Mouse (Mus musculus): ENCODE results near the gene Lmo7.

The Lmo7 gene

GRCm38 (mm10) chr14:101882966-101883365, 153.2 kb downstream of the Lmo7 start:
- DNase-seq, result no peak

DNA sequence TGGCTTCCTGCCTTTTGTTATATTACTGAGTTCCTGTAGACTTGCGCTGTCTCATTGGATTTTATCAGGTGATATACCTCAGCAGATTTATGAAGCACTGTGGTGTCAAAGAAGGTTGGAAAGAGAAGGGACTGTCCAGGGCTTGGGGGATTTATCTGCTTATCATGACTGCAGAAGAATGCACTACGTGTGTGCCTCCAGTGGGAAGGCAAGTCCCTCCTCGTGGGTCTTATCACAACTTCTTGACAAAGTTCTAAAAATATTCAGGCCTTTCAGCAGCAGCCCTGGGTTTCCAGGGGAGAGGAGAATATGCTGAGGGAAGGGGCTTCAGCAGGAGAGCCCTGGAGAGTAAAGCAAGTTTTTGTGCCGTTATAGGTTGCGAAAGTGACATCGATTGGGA, 154.0 kb downstream of the Lmo7 start:
- no peak for DNase-seq

DNA sequence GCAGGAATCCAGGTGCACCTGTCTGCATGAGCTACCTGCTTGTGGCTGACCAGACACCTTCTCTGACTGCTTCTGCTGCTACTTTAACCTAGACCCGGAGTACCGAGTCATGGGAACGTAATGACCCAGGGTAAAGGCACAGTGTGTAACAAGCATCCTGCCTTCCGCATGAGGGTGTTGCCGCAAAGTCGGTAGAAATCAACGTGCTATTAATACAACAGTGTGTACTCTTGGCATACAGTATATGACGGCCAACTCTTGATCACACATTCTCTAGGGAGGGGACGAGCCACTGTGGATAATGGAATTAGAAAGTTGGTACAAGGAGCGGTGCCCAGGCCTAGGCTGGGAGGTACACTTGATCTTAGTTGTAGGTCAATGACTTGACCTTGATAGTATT, 156.6 kb downstream of the Lmo7 start:
- DNase-seq, result no peak

DNA sequence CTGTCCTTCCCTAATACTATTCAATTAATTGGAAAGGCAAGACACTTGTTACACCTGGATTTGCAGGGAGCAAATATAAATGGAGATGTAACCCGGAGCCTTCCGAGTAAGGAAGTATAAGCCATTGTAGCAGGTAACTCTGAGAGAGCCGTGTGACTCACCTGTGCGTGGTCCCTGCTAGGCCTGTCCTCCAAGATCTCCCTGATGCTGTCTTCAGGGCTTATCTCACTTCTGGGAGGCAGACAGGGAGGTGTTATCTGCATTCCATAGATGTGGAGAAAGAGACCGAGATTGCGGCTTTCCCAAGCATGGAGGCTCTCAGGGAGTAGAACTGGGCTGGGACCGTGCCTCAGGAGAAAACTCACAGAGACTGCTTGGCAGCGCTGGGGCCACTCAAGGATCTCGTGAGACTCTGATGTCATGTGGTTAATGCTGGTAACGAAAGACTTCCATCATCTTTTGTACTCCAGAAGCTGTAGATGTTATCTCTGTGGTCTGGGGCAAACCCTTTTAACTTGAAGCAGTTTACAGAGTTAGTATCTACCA, 162.2 kb downstream of the Lmo7 start:
- DNase-seq, result no peak

GRCm38 (mm10) chr14:101892496-101892895, 162.7 kb downstream of the Lmo7 start:
- no peak for DNase-seq

- DNase-seq, result no peak
Measured at GRCm38 (mm10) chr14:101893215-101893614, 163.5 kb downstream of the Lmo7 start.

- no peak for DNase-seq
Measured at GRCm38 (mm10) chr14:101898250-101898649, 168.5 kb downstream of the Lmo7 start.

GRCm38 (mm10) chr14:101901496-101901895, 171.7 kb downstream of the Lmo7 start:
- DNase-seq, result no peak

GRCm38 (mm10) chr14:101901976-101902375, 172.2 kb downstream of the Lmo7 start:
- DNase-seq, result no peak

DNA sequence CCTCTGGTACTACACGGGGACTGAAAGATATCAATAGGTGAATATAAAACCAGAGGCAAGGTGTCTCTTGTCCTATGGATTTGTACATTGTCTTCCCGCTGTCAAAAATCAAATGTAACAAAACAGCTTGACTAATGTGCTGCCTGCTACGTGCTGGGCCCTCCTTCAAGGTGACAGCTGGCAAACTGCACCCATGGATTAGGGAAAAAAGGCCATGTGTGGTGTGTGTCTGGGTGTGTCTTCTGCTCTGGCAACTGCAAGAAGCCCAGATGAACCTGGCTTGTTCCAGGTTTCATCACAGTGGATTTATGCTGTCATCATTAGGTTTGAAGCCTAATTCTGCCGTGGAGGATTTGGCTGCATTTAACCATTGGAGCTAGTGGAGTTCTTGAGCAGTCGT, 174.0 kb downstream of the Lmo7 start:
- DNase-seq, result no peak

- no peak for DNase-seq
Measured at GRCm38 (mm10) chr14:101911983-101912382, 182.2 kb downstream of the Lmo7 start.

GRCm38 (mm10) chr14:101912392-101912791, 182.6 kb downstream of the Lmo7 start:
- DNase-seq, result no peak

DNA sequence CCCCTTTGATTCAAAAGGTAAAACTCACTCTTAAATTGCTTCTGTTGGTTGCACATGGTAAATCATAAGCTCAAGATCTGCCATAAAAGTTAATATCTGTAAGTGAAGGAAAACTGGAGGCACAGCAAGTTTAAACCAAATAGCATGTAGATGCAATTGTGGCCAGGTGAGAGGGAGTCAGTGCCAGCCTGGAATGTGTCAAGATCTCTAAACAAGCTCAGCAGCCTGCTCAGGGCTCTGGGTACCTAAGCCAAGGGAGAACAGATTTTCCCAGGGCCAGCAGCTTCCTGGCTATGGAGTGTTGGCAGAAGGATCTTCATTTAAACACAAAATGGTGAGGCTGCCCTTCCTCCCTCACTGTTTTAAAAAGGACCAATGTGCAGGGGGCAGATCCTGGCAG, 184.6 kb downstream of the Lmo7 start:
- peak; percentile 50 for DNase-seq

- no peak for DNase-seq
Measured at GRCm38 (mm10) chr14:101915867-101916266, 186.1 kb downstream of the Lmo7 start.

DNA sequence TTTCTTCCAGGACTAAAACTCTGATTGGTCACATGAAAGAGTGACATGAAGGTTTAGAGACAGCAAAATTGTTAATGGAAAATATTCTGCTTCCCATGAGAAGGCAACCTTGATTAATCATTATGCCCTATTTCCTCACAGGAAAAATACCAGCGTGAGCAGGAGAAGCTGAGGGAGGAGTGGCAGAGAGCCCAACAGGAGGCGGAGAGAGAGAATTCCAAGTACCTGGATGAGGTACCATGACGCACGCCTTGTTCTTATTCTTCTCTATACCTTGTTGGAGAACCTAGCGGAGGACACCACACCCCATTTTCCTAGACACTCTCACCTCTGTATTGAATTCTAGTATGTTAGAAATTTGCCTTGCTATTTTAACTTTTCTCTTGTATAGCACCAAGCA, 188.7 kb downstream of the Lmo7 start:
- peak; percentile 76 for DNase-seq

DNA sequence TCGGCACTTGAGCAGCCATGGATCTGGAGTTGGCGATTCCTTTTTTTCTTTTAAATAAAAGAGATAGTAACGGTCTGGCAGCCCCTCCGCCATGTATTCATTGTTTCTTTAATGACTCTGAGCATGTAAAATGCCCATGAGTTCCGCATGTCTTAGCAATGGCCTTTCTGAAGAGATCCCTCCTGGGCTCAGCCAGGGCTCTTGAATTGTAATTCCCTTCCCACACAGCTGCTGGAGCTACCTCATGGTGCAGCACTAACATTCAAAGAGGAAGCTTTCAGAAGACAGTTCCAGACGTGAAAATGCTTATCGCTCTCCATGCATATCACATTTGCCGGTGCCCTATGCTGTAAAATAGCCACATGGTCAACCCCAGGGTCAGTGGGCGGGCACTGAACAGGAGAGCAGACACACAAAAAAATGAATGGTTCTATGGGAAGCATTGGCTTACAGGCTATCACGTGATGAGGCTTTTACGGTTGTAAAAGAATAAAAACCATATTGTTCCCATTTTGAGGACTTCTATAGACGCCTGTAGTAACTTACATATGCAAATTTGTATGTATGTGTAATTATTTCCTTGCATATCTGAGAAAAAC, 198.0 kb downstream of the Lmo7 start:
- no peak for DNase-seq

GRCm38 (mm10) chr14:101930576-101931447, 201.1 kb downstream of the Lmo7 start:
- DNase-seq, result peak; percentile 43

DNA sequence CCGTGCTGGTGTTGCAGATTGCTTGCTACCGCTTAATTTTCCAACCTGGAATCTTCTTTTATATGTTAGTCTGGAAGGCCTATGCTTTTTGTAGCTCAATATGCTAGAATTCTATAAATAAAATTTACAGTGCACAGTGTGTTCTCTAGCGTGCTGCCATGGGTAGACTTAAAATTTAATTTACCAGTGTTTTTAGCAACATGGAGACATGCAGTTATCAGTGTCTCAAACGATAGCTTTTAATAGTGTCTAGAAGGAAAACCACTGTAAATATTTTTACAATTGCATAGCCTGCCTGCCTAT, 201.6 kb downstream of the Lmo7 start:
- DNase-seq, result no peak

GRCm38 (mm10) chr14:101933551-101933950, 203.8 kb downstream of the Lmo7 start:
- DNase-seq, result no peak

GRCm38 (mm10) chr14:101942971-101943370, 213.2 kb downstream of the Lmo7 start:
- DNase-seq, result peak; percentile 65

GRCm38 (mm10) chr14:101946711-101947516, 217.2 kb downstream of the Lmo7 start:
- DNase-seq, result peak; percentile 47

DNA sequence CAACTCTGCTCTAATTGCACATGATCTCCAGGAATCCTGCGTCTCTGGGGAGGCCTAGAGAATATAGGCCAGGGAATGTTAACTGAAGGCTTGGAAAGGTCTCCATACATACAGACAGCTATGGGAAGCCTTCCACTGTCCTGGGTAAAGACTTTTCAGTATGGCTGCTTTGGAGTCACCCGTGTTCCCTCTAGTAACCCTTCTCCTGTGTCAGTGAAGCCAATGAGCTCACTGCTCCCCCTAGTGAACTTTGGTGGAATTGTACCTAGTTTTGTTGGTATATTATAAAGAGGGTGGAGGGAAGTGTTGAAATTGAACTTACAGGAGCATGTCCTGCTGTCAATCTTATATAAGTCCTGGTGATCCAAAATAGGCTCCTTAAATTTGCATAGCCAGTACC, 219.4 kb downstream of the Lmo7 start:
- DNase-seq, result peak; percentile 71

DNA sequence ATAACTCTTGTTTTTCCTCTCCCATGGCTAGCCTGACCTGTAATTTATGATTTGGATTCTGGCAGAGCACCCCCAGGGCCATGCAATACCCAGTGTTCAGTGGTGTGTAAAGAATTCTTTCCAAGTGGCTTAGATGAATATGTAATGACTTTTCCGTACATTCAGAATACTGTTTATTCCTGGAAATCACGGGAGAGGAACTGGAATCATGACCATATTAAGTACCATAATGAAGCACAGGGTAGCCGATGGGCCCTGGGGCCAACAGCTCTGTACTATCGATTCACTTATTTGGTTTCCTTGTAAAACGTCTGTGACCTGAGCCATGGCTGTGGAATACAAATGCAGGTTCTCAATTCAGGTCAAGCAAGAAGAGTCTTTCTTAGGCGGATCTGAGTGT, 221.3 kb downstream of the Lmo7 start:
- peak; percentile 67 for DNase-seq

Measured in kidney, adult 9 months (tissue).